Mouse (Mus musculus): ENCODE data around the gene Gba.

- TF ChIP-seq POLR2A (IDR thresholded peaks at IDR 0.05; ENCODE audit: insufficient read length, low read depth) (no peak), E2F4 (IDR thresholded peaks at IDR 0.05; ENCODE audit: insufficient read depth) (no peak), POLR2AphosphoS2 (IDR thresholded peaks at IDR 0.05; ENCODE audit: insufficient read length, low read depth) (no peak)
Observed at GRCm38 (mm10) chr3:89227307-89228179, 24.8 kb downstream of the Gba start.

Data from myocyte (in vitro differentiated cells).